Mouse (Mus musculus) cerebellum, adult 11 months (tissue): Measurements from ENCODE around the gene Fcamr.
A peak's percentile ranks its signal among the peaks of the same experiment; 100 is the strongest.

ENCODE experiments used
- DNase-seq: peaks from one replicate; pipeline ENCODE4 v3.0.0; 2022

Fcamr gene

DNA sequence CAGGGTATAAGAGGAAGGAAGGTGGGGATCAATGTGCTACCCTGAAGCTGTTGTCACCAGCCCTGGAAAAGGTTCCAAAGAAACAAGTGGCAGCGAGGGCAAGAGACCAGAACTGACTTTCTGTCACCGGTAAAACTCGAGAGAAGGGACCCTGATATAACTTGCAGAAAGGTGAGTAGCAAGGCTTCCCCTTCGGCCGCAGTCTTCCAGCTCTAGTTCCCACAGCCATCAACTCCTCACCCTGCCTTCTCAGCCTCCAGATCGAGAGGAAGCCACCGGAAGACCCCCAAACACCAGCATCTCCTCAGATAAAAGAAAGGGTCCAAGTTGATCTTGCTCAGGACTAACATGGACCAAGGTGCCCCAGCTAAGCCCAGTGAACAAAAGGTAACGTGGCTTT lies at the start of gene Fcamr:
Fcamr (plus strand) TSS at position 301 of the 400 bp plus-strand sequence.
- DNase-seq: no peak

DNA sequence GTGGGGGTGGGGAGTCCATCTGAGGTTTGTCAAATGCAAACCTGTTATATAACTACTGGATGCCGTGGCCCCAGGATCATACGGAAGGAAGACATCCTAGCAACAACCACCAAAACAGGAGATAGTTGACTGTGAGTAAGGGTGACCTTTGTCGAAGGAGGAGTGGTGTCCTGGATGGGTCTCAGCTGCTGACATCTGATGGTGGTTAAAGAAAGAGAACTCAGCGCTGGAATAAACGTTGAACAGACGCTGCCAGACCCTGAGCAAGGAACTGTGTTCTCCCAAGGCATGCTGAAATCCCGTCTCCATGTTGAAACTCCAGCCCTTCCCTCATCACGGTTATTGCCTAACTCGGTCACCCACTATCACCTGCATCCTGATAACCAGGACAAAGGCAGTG lies 41.0 kb upstream of the Fcamr start:
- no peak for DNase-seq

- DNase-seq: no peak
Observed at GRCm38 (mm10) chr1:130761597-130761996, 39.1 kb upstream of the Fcamr start.

- no peak for DNase-seq
Observed at GRCm38 (mm10) chr1:130762045-130762760, 38.5 kb upstream of the Fcamr start.

- DNase-seq: no peak
Observed at GRCm38 (mm10) chr1:130764027-130764461, 36.7 kb upstream of the Fcamr start.

DNA sequence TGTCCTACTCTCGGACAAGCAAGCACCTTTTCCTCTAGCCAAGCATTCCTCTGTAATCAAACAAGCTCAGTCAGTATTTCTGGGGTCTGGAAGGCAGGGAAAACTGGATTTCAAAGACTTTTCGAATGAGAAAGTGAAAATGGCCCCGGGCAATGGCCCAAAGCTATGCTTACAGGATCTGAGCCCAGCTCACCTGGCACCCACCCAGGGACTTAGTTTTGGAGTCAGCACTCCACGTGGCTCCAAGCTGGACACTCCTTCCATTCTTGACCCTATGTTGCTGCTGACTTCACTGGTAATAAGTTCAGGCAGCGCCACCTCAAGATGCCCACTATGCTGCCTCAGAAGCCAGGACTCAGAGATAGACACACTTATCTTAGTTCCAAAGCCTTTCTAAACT lies 33.6 kb upstream of the Fcamr start:
- no peak for DNase-seq

DNA sequence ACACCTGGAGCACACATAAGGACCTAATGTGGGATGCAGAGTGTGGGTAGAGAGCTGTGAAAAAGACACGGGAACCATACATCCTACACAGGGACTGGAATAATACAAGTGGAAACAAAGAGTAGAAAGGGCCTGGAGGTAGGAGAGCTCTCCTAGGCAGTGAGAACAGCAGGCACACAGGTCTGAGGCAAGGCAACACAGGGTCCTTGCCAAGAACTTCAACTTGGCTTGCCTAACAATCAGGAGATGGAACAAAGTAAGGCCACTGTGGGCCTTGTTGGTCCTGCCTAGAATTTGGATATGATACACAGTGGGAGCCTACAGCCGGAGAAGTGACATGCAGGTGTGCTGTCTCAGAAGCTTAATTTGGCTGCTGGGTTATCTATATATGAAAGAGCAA lies 30.8 kb upstream of the Fcamr start:
- DNase-seq: no peak

DNA sequence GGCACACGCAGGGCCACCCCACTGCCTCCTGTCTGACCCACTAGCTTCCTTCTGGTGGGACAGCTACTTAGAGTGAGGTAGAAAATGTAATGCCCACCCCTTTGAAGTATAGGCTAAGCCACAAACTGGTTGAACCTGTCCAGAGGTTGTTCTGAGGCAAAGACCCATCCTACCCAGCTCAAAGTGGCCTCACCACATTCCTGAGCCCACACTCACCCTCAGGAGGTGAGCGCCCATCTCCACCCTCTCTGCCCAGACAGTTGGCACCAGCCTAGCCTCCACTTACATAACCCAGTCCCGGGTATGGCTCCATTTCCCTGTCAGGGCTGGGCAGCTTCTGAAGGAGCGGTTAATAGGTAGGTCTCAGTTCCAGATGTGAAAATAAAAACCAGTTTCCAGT lies 30.2 kb upstream of the Fcamr start:
- no peak for DNase-seq

GRCm38 (mm10) chr1:130770981-130771494 lies 29.7 kb upstream of the Fcamr start:
- no peak for DNase-seq

DNA sequence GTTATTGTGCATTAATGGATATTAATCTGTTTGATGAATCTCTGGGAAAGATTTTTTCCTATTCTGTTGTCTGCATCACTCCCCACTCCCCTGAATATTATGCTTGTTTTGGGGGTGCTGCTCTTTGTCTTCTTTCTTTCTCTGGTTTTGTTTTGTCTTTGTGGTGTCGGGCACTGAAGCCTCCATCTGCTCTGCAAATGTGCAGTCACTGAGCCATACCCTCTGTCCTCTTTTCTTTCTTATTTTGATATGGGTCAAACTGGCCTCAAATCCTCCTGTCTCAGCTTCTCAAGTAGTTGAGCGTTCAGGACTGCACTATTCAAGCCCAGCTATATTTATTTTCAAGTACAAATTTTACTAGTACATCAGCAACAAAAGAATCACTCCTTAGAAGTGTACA lies 25.5 kb upstream of the Fcamr start:
- DNase-seq: no peak

DNA sequence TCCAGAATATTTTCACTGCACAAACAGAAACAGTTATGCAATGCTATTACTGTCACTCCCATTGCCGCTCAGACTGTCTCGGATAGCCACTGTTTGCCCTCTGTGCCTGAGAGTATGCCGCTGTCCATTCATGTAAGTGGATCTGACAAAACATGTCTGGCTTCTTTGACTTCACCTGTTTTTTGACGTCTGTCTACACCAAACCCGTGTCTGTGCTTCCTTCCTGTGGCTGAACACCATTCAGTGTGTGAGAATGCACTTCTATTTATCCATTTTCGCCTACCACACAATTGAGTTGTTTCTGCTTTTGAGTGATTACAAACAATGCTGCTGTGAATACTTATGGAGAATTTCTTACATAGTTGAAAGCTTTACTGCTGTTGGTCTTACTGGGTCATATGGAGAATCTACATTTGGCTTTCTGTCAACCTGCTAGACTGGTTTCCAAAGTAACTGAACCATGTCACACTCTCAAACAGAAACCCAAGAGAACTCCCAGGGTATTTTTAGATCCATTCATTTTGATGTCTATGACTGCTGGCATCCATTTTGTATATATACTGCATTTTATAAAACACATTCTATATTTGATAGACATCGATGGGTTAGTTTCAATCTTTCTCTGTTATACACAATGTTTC lies 24.9 kb upstream of the Fcamr start:
- DNase-seq: no peak

DNA sequence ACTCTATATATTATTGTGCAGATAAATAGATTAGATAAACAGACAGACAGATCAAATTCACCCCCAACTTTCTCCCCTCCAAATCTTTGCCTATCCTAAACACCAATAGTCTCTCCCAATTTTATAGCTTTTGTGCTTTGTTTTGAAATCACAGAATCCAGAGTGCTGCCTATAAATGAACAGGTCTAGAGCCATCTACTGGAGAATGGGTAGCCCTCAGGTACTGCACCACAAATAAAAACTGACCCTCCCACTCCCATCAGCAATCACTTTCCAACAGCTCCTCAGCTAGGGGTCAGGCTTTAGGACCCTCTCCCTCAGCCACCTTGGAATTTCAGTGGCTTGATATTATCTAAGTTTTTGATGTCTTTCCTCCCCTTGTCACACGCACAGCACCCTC lies 24.1 kb upstream of the Fcamr start:
- DNase-seq: no peak

DNA sequence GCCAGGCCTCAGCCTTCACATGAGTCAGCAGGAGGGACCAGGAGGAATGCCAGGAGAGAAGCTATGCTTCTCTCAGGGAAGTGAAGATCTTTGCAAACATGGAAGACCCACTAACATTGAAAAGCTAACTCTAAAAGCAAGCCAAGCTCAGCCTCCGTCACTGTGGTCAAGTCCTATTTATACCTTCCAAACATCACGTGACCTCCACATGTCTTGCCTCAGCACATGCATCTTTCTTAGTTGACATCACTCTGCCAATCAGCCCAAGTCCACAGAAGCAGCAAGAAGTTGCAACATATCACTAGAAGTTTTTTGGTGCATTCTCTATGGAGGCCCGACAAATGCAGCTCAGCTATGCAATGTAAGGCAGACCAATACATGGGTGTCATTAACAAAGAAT lies 20.8 kb upstream of the Fcamr start:
- no peak for DNase-seq

DNA sequence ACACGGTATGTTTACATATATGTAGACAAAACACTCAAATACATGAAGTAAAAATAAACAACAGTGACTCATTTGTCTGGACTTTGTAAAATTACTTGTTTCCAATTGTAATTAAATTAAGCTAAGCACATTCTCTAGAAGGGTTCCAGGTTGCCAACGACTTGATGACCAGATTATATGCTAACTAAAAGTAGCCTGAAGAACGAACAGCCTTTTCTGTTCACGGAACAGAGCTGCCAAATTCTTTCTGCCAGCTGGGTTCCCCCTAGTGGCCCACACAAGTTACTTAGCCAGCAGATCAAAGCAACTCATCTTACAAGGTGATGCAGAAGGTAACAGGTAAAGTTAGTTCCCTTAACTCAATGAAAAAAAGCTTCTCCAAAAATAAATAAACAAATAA lies 16.6 kb upstream of the Fcamr start:
- no peak for DNase-seq

GRCm38 (mm10) chr1:130787001-130787400 lies 13.7 kb upstream of the Fcamr start:
- no peak for DNase-seq

DNA sequence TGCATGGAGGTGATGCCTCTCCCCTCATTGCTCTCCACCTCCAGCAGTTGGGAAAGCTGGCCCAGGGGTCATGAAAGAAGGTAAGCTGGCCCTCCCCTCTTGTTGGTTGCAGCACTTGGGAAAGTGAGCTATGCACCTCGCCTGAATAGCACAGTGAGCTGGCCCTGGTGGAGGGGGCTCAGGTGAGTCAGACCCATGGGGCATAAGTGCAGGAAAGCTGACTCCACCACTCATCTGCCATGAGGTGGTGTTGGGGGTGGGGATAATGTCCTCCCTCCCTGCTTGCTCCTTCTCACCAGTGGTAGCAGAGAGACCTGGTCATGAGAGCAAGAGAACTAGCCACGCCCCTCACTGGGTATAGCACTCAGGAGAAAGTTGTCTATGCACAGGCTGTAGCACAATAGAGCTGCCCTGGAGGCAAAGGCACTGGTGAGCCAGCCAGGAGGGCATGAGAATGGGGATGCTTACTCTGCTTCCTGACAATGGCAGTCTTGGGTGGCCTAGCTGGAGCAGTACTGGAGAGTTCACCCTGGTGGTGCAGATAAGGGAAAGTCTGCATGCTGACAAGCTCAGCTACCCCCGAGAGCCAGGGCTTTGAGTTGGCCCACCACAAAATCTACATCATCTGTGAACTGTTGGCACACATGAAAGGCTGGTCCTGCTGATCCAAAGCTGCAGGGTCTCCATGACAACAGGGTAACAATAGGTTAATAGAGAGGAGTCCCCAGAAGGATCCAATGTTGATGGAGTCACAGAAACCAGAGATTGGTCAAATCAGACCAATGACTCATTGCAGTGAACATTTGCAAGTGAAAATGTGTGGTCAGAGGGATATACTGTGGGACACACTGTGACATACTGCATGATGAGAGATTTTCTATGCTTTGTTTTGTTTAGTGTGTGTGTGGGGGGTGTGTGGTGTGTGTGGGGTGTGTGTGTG lies 10.9 kb upstream of the Fcamr start:
- no peak for DNase-seq

- no peak for DNase-seq
Observed at GRCm38 (mm10) chr1:130795331-130795730, 5.4 kb upstream of the Fcamr start.

GRCm38 (mm10) chr1:130796967-130797684 lies 3.6 kb upstream of the Fcamr start:
- peak; percentile 14 for DNase-seq

DNA sequence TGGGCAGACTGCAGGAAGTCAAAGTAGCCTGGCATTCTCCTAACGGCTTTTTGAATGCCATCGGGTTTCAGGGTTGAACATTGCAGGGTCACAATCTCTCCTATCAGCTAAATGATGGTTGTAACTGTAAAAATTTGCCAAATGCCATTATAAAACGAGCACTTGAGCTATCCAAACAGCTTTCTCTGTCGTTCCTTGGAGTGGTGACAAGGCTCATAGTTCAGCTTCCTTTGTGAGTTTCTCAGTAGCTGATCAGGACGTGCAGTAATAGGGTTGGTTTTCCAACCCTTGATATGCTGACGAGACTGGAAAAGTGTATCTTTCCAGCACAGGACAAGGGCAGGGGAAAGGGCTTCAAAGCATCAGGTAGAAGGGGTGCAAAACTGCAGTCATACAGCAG lies 2.7 kb upstream of the Fcamr start:
- DNase-seq: no peak

DNA sequence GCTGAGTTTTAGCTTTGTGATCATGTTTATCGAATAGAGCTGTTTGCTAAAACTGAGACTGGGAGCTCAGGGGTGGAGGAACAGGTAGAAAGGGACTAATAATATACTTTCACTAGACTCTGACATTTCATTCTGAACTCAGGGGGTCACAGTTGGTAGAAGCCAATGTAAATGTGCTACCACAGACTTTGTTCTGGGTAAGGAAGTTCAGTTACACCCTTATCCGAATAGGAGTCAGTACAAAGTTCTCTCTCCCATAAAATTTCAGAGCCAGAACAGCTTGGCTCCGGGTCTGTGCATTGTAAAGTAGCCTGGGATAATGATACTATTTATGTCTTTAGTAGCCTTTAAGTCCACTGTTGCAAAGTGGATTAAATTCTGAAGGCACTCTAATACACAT lies 2.2 kb upstream of the Fcamr start:
- no peak for DNase-seq

- no peak for DNase-seq
Observed at GRCm38 (mm10) chr1:130799399-130799798, 1.3 kb upstream of the Fcamr start.

DNA sequence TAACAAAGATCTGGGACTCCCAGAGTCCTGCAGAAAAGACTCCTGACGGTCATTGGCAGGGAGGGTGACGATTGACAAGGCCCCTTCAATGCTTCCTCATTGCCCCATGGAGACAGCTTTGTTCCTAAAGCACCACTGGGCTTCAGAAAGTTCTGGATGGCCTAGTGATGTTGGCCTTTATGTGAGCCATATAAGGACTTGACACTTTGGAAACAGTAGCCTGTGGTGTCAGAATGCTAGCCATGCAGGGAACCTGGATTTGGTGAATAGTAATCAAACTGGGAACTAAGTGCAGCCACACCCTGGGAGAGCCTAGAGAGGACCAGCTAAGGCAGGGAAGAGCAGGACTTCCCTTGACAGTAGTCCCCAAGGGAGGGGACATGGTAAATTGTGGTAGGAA lies 809 bp downstream of the Fcamr start:
- no peak for DNase-seq

- no peak for DNase-seq
Observed at GRCm38 (mm10) chr1:130802976-130803375, 2.3 kb downstream of the Fcamr start.
